Mouse (Mus musculus) myocyte (in vitro differentiated cells): ENCODE measurements around the gene Brd3os. TPM values are rescaled to one million over a fixed set of nuclear protein-coding genes. Genes with fewer than 3 reads are reported as not detected.

Source experiments
- H3K27me3 ChIP-seq: one replicate; pipeline ENCODE4 v1.6.1; 2011; ENCODE audit not compliant: control insufficient read depth, insufficient read depth, insufficient read length
- H3K36me3 ChIP-seq: one replicate; pipeline ENCODE4 v1.6.1; 2011; ENCODE audit not compliant: control insufficient read depth, insufficient read depth
- H3K4me2 ChIP-seq: one replicate; pipeline ENCODE4 v1.6.1; 2011; ENCODE audit warnings: low read depth, control low read depth
- H3K4me3 ChIP-seq: one replicate; pipeline ENCODE4 v1.5.1; 2011; ENCODE audit warnings: mild to moderate bottlenecking, control low read depth, moderate library complexity
- H3K79me2 ChIP-seq: one replicate; pipeline ENCODE4 v1.6.1; 2011; ENCODE audit not compliant: control insufficient read depth, insufficient read depth
- H3ac ChIP-seq: one replicate; pipeline ENCODE4 v1.6.1; 2011; ENCODE audit not compliant: control insufficient read depth, insufficient read length
- CEBPB ChIP-seq: IDR thresholded peaks from 2 replicates; pipeline ENCODE4 v1.6.1; 2011; ENCODE audit warnings: mild to moderate bottlenecking, moderate library complexity; ENCODE audit not compliant: poor library complexity, insufficient read depth, severe bottlenecking
- E2F4 ChIP-seq: IDR thresholded peaks from one replicate; pipeline ENCODE4 v1.6.1; 2011; ENCODE audit warnings: mild to moderate bottlenecking, control low read depth, moderate library complexity; ENCODE audit not compliant: insufficient read depth
- MAX ChIP-seq: IDR thresholded peaks from one replicate; pipeline ENCODE4 v1.6.1; 2011; ENCODE audit warnings: low read depth, mild to moderate bottlenecking, control low read depth
- MYOD1 ChIP-seq, 3 experiments: IDR thresholded peaks; one replicate each; pipeline ENCODE4 v1.6.1; 2011; ENCODE audit warnings: control low read depth in 2 of 3, low read depth in 2 of 3, mild to moderate bottlenecking in 2 of 3, moderate library complexity in 1 of 3; ENCODE audit not compliant: insufficient read length in 2 of 3, control insufficient read depth in 1 of 3
- MYOG ChIP-seq, 3 experiments: IDR thresholded peaks; one replicate each; pipeline ENCODE4 v1.6.1; 2011; ENCODE audit warnings: control low read depth in 2 of 3, low read depth in 2 of 3, mild to moderate bottlenecking in 2 of 3; ENCODE audit not compliant: insufficient read length in 2 of 3, control insufficient read depth in 1 of 3, insufficient read depth in 1 of 3
- POLR2A ChIP-seq: IDR thresholded peaks from one replicate; pipeline ENCODE4 v1.6.1; 2011; ENCODE audit warnings: low read depth, mild to moderate bottlenecking, control low read depth, moderate library complexity; ENCODE audit not compliant: insufficient read length
- POLR2AphosphoS2 ChIP-seq: IDR thresholded peaks from one replicate; pipeline ENCODE4 v1.6.1; 2011; ENCODE audit warnings: low read depth, control low read depth; ENCODE audit not compliant: insufficient read length
- REST ChIP-seq: IDR thresholded peaks from one replicate; pipeline ENCODE4 v1.6.1; 2011; ENCODE audit warnings: mild to moderate bottlenecking, control low read depth, moderate library complexity; ENCODE audit not compliant: insufficient read depth, insufficient read length
- SRF ChIP-seq: IDR thresholded peaks from one replicate; pipeline ENCODE4 v1.6.1; 2011; ENCODE audit warnings: low read depth; ENCODE audit not compliant: control insufficient read depth, insufficient read length
- TCF12 ChIP-seq: IDR thresholded peaks from one replicate; pipeline ENCODE4 v1.6.1; 2011; ENCODE audit warnings: mild to moderate bottlenecking, control low read depth; ENCODE audit not compliant: poor library complexity, insufficient read depth, severe bottlenecking
- TCF3 ChIP-seq: IDR thresholded peaks from one replicate; pipeline ENCODE4 v1.6.1; 2011; ENCODE audit warnings: low read depth, control low read depth; ENCODE audit not compliant: insufficient read length
- USF1 ChIP-seq: IDR thresholded peaks from one replicate; pipeline ENCODE4 v1.6.1; 2011; ENCODE audit warnings: low read depth, mild to moderate bottlenecking, control low read depth, moderate library complexity
- polyA plus RNA-seq: library from polyadenylated mRNA; unstranded; fragments of >200 nt; fragmentation: generic; extraction: Trizol; gene quantifications from one replicate; pipeline ENCODE4 v1.2.1, GENCODE M21; 2012; ENCODE audit warnings: missing spikeins

Brd3os gene
- polyA plus RNA-seq, 1 experiment, result 28.7 TPM

GRCm38 (mm10) chr2:27486725-27487124 is 44.6 kb downstream of the Brd3os start:
- TF ChIP-seq TCF3 (no peak), TCF12 (no peak), E2F4 (no peak), REST (no peak), USF1 (no peak), MAX (no peak), MYOD1 (IDR thresholded peaks at IDR 0.05; ENCODE audit: control insufficient read depth in 1 of 3, insufficient read length in 2 of 3, low read depth in 2 of 3) (no peak), POLR2A (no peak), MYOG (IDR thresholded peaks at IDR 0.05; ENCODE audit: control insufficient read depth in 1 of 3, insufficient read depth in 1 of 3, insufficient read length in 2 of 3, low read depth in 2 of 3) (no peak), POLR2AphosphoS2 (no peak), CEBPB (no peak), SRF (no peak)
- no peak overlapping the region for H3K4me2 ChIP-seq
- no peaks in the 10 kb centered on the region for H3K79me2 ChIP-seq
- no peaks in the 10 kb centered on the region for H3K36me3 ChIP-seq
- H3K27me3 ChIP-seq, result no peaks in the 10 kb centered on the region
- no peak overlapping the region for H3ac ChIP-seq
- H3K4me3 ChIP-seq, result no peak overlapping the region

- H3K27me3 ChIP-seq, result no peaks in the 10 kb centered on the region
- no peak overlapping the region for H3K4me3 ChIP-seq
- no peaks in the 10 kb centered on the region for H3K79me2 ChIP-seq
- no peaks in the 10 kb centered on the region for H3K36me3 ChIP-seq
- H3K4me2 ChIP-seq, result no peak overlapping the region
- no peak overlapping the region for H3ac ChIP-seq
- TF ChIP-seq TCF12, result no peak
- TF ChIP-seq SRF, result no peak
- TF ChIP-seq POLR2A, result no peak
- no peak for TF ChIP-seq POLR2AphosphoS2
- no peak for TF ChIP-seq CEBPB
- TF ChIP-seq REST, result no peak
- TF ChIP-seq MAX, result no peak
- no peak for TF ChIP-seq MYOG (IDR thresholded peaks at IDR 0.05; ENCODE audit: control insufficient read depth in 1 of 3, insufficient read depth in 1 of 3, insufficient read length in 2 of 3, low read depth in 2 of 3)
- TF ChIP-seq TCF3, result no peak
- TF ChIP-seq USF1, result no peak
- no peak for TF ChIP-seq MYOD1 (IDR thresholded peaks at IDR 0.05; ENCODE audit: control insufficient read depth in 1 of 3, insufficient read length in 2 of 3, low read depth in 2 of 3)
- TF ChIP-seq E2F4, result no peak
Measured at GRCm38 (mm10) chr2:27487336-27488049, 45.4 kb downstream of the Brd3os start.

- Histone ChIP-seq H3K4me2 (no peak overlapping the region), H3K27me3 (no peaks in the 10 kb centered on the region), H3K4me3 (no peak overlapping the region), H3K79me2 (no peaks in the 10 kb centered on the region), H3K36me3 (no peaks in the 10 kb centered on the region), H3ac (no peak overlapping the region)
- TF ChIP-seq MYOG (IDR thresholded peaks at IDR 0.05; ENCODE audit: control insufficient read depth in 1 of 3, insufficient read depth in 1 of 3, insufficient read length in 2 of 3, low read depth in 2 of 3), result no peak
- TF ChIP-seq CEBPB, result no peak
- TF ChIP-seq MAX, result no peak
- no peak for TF ChIP-seq E2F4
- no peak for TF ChIP-seq SRF
- no peak for TF ChIP-seq MYOD1 (IDR thresholded peaks at IDR 0.05; ENCODE audit: control insufficient read depth in 1 of 3, insufficient read length in 2 of 3, low read depth in 2 of 3)
- TF ChIP-seq TCF12, result no peak
- TF ChIP-seq POLR2A, result no peak
- no peak for TF ChIP-seq TCF3
Measured at GRCm38 (mm10) chr2:27488362-27488761, 46.2 kb downstream of the Brd3os start.

GRCm38 (mm10) chr2:27490939-27491338 is 48.8 kb downstream of the Brd3os start:
- no peak overlapping the region for H3ac ChIP-seq
- H3K4me2 ChIP-seq, result no peak overlapping the region
- H3K79me2 ChIP-seq, result no peaks in the 10 kb centered on the region
- H3K4me3 ChIP-seq, result no peak overlapping the region
- no peak for TF ChIP-seq REST
- no peak for TF ChIP-seq POLR2AphosphoS2
- TF ChIP-seq E2F4, result no peak
- TF ChIP-seq USF1, result no peak
- no peak for TF ChIP-seq TCF3
- no peak for TF ChIP-seq CEBPB
- no peak for TF ChIP-seq POLR2A
- no peaks in the 10 kb centered on the region for H3K36me3 ChIP-seq
- no peaks in the 10 kb centered on the region for H3K27me3 ChIP-seq

Other genes starting within 250 kb of the Brd3os start
- gene Sardh, start 194.0 kb upstream of the Brd3os start, polyA plus RNA-seq, result 28.4 TPM
- gene Vav2, start 15.3 kb upstream of the Brd3os start, polyA plus RNA-seq, result 14.1 TPM
- gene Brd3, start 65.3 kb downstream of the Brd3os start, polyA plus RNA-seq, result 26.8 TPM
- 34.8 TPM for gene Wdr5, start 72.8 kb downstream of the Brd3os start, polyA plus RNA-seq
- 22.0 TPM for gene Rxra, start 234.1 kb downstream of the Brd3os start, polyA plus RNA-seq